Mouse (Mus musculus) embryonic facial prominence, embryonic 11.5 days (tissue): ENCODE measurements around the gene Mamdc4. TPM values are rescaled to one million over a fixed set of nuclear protein-coding genes. Genes with fewer than 3 reads are reported as not detected.

Source experiments
- ATAC-seq: fragments of 200-750 bp; cut with Nextera tagmentation; replicated peaks from 2 replicates; pipeline ENCODE4 v1.8.0; 2017; ENCODE audit warnings: low read depth; ENCODE audit not compliant: insufficient number of reproducible peaks, low FRiP score, low TSS enrichment
- DNase-seq: peaks from one replicate; pipeline ENCODE4 v3.0.0-alpha.2; 2015; ENCODE audit warnings: low spot score
- H3K27ac ChIP-seq: fragments of 300-500 bp; sonication (generic); replicated peaks from 2 replicates; pipeline ENCODE4 v1.5.1; 2014; ENCODE audit warnings: mild to moderate bottlenecking, low read depth, low read length, control low read depth
- H3K27me3 ChIP-seq: fragments of 300-500 bp; sonication (generic); 2 replicates; pipeline ENCODE4 v1.6.1; 2014; ENCODE audit warnings: mild to moderate bottlenecking, low read length, moderate library complexity, mixed read lengths; ENCODE audit not compliant: control insufficient read depth, insufficient read depth
- H3K36me3 ChIP-seq: fragments of 300-500 bp; sonication (generic); replicated peaks from 2 replicates; pipeline ENCODE4 v1.6.1; 2014; ENCODE audit warnings: low read depth, mild to moderate bottlenecking, low read length, moderate library complexity, mixed read lengths; ENCODE audit not compliant: control insufficient read depth, insufficient read depth
- H3K4me1 ChIP-seq: fragments of 300-500 bp; sonication (generic); 2 replicates; pipeline ENCODE4 v1.6.1; 2014; ENCODE audit warnings: low read length, mixed read lengths; ENCODE audit not compliant: control insufficient read depth, insufficient read depth
- H3K4me2 ChIP-seq: fragments of 300-500 bp; sonication (generic); 2 replicates; pipeline ENCODE4 v1.6.1; 2014; ENCODE audit warnings: low read depth, mild to moderate bottlenecking, control low read depth, low read length, moderate library complexity
- H3K4me3 ChIP-seq: fragments of 300-500 bp; sonication (generic); 2 replicates; pipeline ENCODE4 v1.5.1; 2014; ENCODE audit warnings: low read depth, low read length, control low read depth
- H3K9ac ChIP-seq: fragments of 300-500 bp; sonication (generic); replicated peaks from 2 replicates; pipeline ENCODE4 v1.6.1; 2014; ENCODE audit warnings: mild to moderate bottlenecking, control low read depth, low read length
- H3K9me3 ChIP-seq: fragments of 300-500 bp; sonication (generic); replicated peaks from 2 replicates; pipeline ENCODE4 v1.6.1; 2016; ENCODE audit warnings: mild to moderate bottlenecking, low read length, inconsistent platforms, mixed read lengths; ENCODE audit not compliant: control insufficient read depth
- WGBS: fragments of 180-500 bp; shearing (Covaris S2); extraction: QIAGEN DNeasy Blood & Tissue Kit; methylation state at CpG from one replicate; pipeline ENCODE4 v1.1.7; 2014; 5-methylcytosine and 5-hydroxymethylcytosine counted together
- polyA plus RNA-seq: library from polyadenylated mRNA; unstranded; fragments of >200 nt; fragmentation: Nextera tagmentation; extraction: Ambion mirVana; gene quantifications from 2 replicates; pipeline ENCODE4 v1.2.1, GENCODE M21; 2014

Gene Mamdc4
- polyA plus RNA-seq, 1 experiment from 2014 or later = 1.2 TPM

GRCm38 (mm10) chr2:25536531-25536930 is 38.1 kb downstream of the Mamdc4 start:
- Histone ChIP-seq H3K27me3 (no peaks in the 10 kb centered on the region), H3K9ac (no peak overlapping the region), H3K4me3 (no peak overlapping the region), H3K9me3 (no peaks in the 10 kb centered on the region), H3K4me1 (no peaks in the 10 kb centered on the region), H3K36me3 (peaks cover 2% of the 10 kb centered on the region; the same call in 1 of the 2 replicates), H3K4me2 (no peak overlapping the region), H3K27ac (no peak overlapping the region)
- ATAC-seq = no peak
- WGBS = 90% methylated on average over 8 of the region's 8 CpGs
- no peak for DNase-seq

- no peak overlapping the region for H3K4me3 ChIP-seq
- ATAC-seq (no peak), DNase-seq (no peak)
- no peaks in the 10 kb centered on the region for H3K9me3 ChIP-seq
- 90% methylated on average over 2 of the region's 2 CpGs for WGBS
- H3K27me3 ChIP-seq = no peaks in the 10 kb centered on the region
- no peak overlapping the region for H3K4me2 ChIP-seq
- H3K27ac ChIP-seq = no peak overlapping the region
- H3K36me3 ChIP-seq = peaks cover 8% of the 10 kb centered on the region
- no peak overlapping the region for H3K9ac ChIP-seq
- H3K4me1 ChIP-seq = no peaks in the 10 kb centered on the region
Observed at GRCm38 (mm10) chr2:25534866-25535182, 39.8 kb downstream of the Mamdc4 start.

GRCm38 (mm10) chr2:25534178-25534865 is 40.3 kb downstream of the Mamdc4 start:
- Histone ChIP-seq H3K27me3 (no peaks in the 10 kb centered on the region), H3K4me1 (no peaks in the 10 kb centered on the region), H3K4me2 (no peak overlapping the region), H3K9ac (no peak overlapping the region), H3K27ac (no peak overlapping the region), H3K36me3 (peaks cover 8% of the 10 kb centered on the region), H3K9me3 (no peaks in the 10 kb centered on the region), H3K4me3 (no peak overlapping the region)
- WGBS = 93% methylated on average over 3 of the region's 3 CpGs
- ATAC-seq (no peak), DNase-seq (no peak)

GRCm38 (mm10) chr2:25533707-25534106 is 40.9 kb downstream of the Mamdc4 start:
- Histone ChIP-seq H3K4me1 (no peaks in the 10 kb centered on the region), H3K27ac (no peak overlapping the region), H3K4me2 (no peak overlapping the region), H3K4me3 (no peak overlapping the region), H3K9ac (no peak overlapping the region), H3K36me3 (peaks cover 8% of the 10 kb centered on the region), H3K9me3 (no peaks in the 10 kb centered on the region), H3K27me3 (no peaks in the 10 kb centered on the region)
- ATAC-seq (no peak), DNase-seq (no peak)
- WGBS = 94% methylated on average over 2 of the region's 2 CpGs

- Histone ChIP-seq H3K4me1 (no peaks in the 10 kb centered on the region), H3K9ac (no peak overlapping the region), H3K36me3 (peaks cover 27% of the 10 kb centered on the region), H3K4me3 (no peak overlapping the region), H3K9me3 (no peaks in the 10 kb centered on the region), H3K27ac (no peak overlapping the region), H3K4me2 (no peak overlapping the region), H3K27me3 (no peaks in the 10 kb centered on the region)
- no peak for ATAC-seq
- WGBS = 89% methylated on average over 9 of the region's 9 CpGs
- DNase-seq = no peak
Observed at GRCm38 (mm10) chr2:25526510-25527302, 47.9 kb downstream of the Mamdc4 start.

Other genes starting within 250 kb of the Mamdc4 start
- 87.2 and 92.7 TPM in 2 replicates for gene Man1b1, start 242.5 kb downstream of the Mamdc4 start, polyA plus RNA-seq
- 18.2 and 19.1 TPM in 2 replicates for gene Dpp7, start 218.5 kb downstream of the Mamdc4 start, polyA plus RNA-seq
- 5.2 and 8.9 TPM in 2 replicates for gene Uap1l1, start 209.2 kb downstream of the Mamdc4 start, polyA plus RNA-seq
- gene Sapcd2, start 202.5 kb downstream of the Mamdc4 start, polyA plus RNA-seq = 39.1 and 43.2 TPM in 2 replicates
- 0.10 and 0.28 TPM in 2 replicates for gene Entpd2, start 179.0 kb downstream of the Mamdc4 start, polyA plus RNA-seq
- 26.8 and 38.0 TPM in 2 replicates for gene Npdc1, start 175.5 kb downstream of the Mamdc4 start, polyA plus RNA-seq
- not detected in 2 replicates for gene Fut7, start 151.6 kb downstream of the Mamdc4 start, polyA plus RNA-seq
- 2.2 TPM in 2 replicates for gene Abca2, start 146.1 kb downstream of the Mamdc4 start, polyA plus RNA-seq
- 0.71 TPM in 1 of 2 replicates, not detected in the other for gene Clic3, start 118.0 kb downstream of the Mamdc4 start, polyA plus RNA-seq
- 12.4 and 14.3 TPM in 2 replicates for gene Paxx, start 113.8 kb downstream of the Mamdc4 start, polyA plus RNA-seq
- gene Ptgds, start 104.8 kb downstream of the Mamdc4 start, polyA plus RNA-seq = 0.26 and 0.28 TPM in 2 replicates
- not detected in 2 replicates for gene Lcn12, start 80.9 kb downstream of the Mamdc4 start, polyA plus RNA-seq
- gene Fbxw5, start 74.1 kb downstream of the Mamdc4 start, polyA plus RNA-seq = 51.1 and 56.4 TPM in 2 replicates
- gene C8g, start 73.1 kb downstream of the Mamdc4 start, polyA plus RNA-seq = 3.8 and 4.3 TPM in 2 replicates
- gene Traf2, start 27.9 kb downstream of the Mamdc4 start, polyA plus RNA-seq = 35.6 and 36.0 TPM in 2 replicates
- 336 and 375 TPM in 2 replicates for gene Edf1, start 17.0 kb downstream of the Mamdc4 start, polyA plus RNA-seq
- 145 and 157 TPM in 2 replicates for gene Phpt1, start 379 bp upstream of the Mamdc4 start, polyA plus RNA-seq
- 0.07 and 0.25 TPM in 2 replicates for gene Ajm1, start 6.9 kb upstream of the Mamdc4 start, polyA plus RNA-seq
- gene Rabl6, start 33.7 kb upstream of the Mamdc4 start, polyA plus RNA-seq = 44.3 and 46.0 TPM in 2 replicates
- 0.15 and 0.18 TPM in 2 replicates for gene Ccdc183, start 42.8 kb upstream of the Mamdc4 start, polyA plus RNA-seq
- gene Tmem141, start 47.2 kb upstream of the Mamdc4 start, polyA plus RNA-seq = 17.5 and 18.7 TPM in 2 replicates
- 0.52 and 0.81 TPM in 2 replicates for gene Fcna, start 53.2 kb upstream of the Mamdc4 start, polyA plus RNA-seq
- gene Lcn8, start 78.3 kb upstream of the Mamdc4 start, polyA plus RNA-seq = not detected in 2 replicates
- gene Lcn5, start 83.1 kb upstream of the Mamdc4 start, polyA plus RNA-seq = not detected in 2 replicates
- gene Lcn6, start 101.9 kb upstream of the Mamdc4 start, polyA plus RNA-seq = not detected in 2 replicates
- gene Lcn10, start 107.9 kb upstream of the Mamdc4 start, polyA plus RNA-seq = not detected in 2 replicates
- not detected in 2 replicates for gene Obp2a, start 125.2 kb upstream of the Mamdc4 start, polyA plus RNA-seq
- gene Bmyc, start 131.9 kb upstream of the Mamdc4 start, polyA plus RNA-seq = 66.2 and 72.5 TPM in 2 replicates
- gene Obp2b, start 162.2 kb upstream of the Mamdc4 start, polyA plus RNA-seq = not detected in 2 replicates
- gene Lcn3, start 190.7 kb upstream of the Mamdc4 start, polyA plus RNA-seq = not detected in 2 replicates
- gene Lcn11, start 202.2 kb upstream of the Mamdc4 start, polyA plus RNA-seq = not detected in 2 replicates
- gene Gm13539, start 207.4 kb upstream of the Mamdc4 start, polyA plus RNA-seq = not detected in 2 replicates
- not detected in 2 replicates for gene Glt6d1, start 241.0 kb upstream of the Mamdc4 start, polyA plus RNA-seq
- not detected in 2 replicates for gene Lcn9, start 248.3 kb upstream of the Mamdc4 start, polyA plus RNA-seq